Mouse (Mus musculus) cerebellum, adult 2 months (tissue): ENCODE data around the gene Dcst1. TPM values are rescaled to one million over a fixed set of nuclear protein-coding genes. Genes with fewer than 3 reads are reported as not detected.

Experiments
- DNase-seq, 2 experiments: peaks; one replicate each; pipeline ENCODE4 v3.0.0; 2021
- H3K27ac ChIP-seq: fragments of 200-500 bp; 2 replicates; pipeline ENCODE4 v1.5.1; 2012; ENCODE audit warnings: low read length, control low read depth, inconsistent platforms; ENCODE audit not compliant: insufficient read depth
- H3K27me3 ChIP-seq: fragments of 200-500 bp; 2 replicates; pipeline ENCODE4 v1.6.1; 2012; ENCODE audit warnings: inconsistent platforms, mild to moderate bottlenecking, low read length, moderate library complexity; ENCODE audit not compliant: control insufficient read depth, insufficient read depth
- H3K4me1 ChIP-seq: fragments of 200-500 bp; 2 replicates; pipeline ENCODE4 v1.6.1; 2011; ENCODE audit warnings: low read length; ENCODE audit not compliant: control insufficient read depth, insufficient read depth
- H3K4me3 ChIP-seq: fragments of 200-500 bp; replicated peaks from 2 replicates; pipeline ENCODE3; 2011; ENCODE audit warnings: mild to moderate bottlenecking, low read depth, low read length, control low read depth; ENCODE audit not compliant: insufficient read depth
- CTCF ChIP-seq: fragments of 200-500 bp; IDR thresholded peaks from 2 replicates; pipeline ENCODE4 v1.5.1; 2011; ENCODE audit warnings: low read depth, mild to moderate bottlenecking, control low read depth, low read length, moderate library complexity, borderline replicate concordance; ENCODE audit not compliant: insufficient read depth
- POLR2A ChIP-seq: fragments of 200-500 bp; IDR thresholded peaks from 2 replicates; pipeline ENCODE4 v1.6.1; 2011; ENCODE audit warnings: low read length, control low read depth, borderline replicate concordance; ENCODE audit not compliant: insufficient read depth
- WGBS: fragments of 180-500 bp; shearing (Covaris S2); methylation state at CpG from one replicate; pipeline ENCODE4 v1.1.7; 2018; 5-methylcytosine and 5-hydroxymethylcytosine counted together
- polyA plus RNA-seq: library from polyadenylated mRNA; depleted of rRNA; stranded (reverse); fragments of >200 nt; gene quantifications from 2 replicates; pipeline ENCODE4 v1.2.3, GENCODE M21; 2012

Dcst1 gene
- polyA plus RNA-seq, 1 experiment, result 0.10 TPM

- no peak overlapping the region for H3K4me3 ChIP-seq
- H3K4me1 ChIP-seq, result no peaks in the 10 kb centered on the region
- no peaks in the 10 kb centered on the region for H3K27me3 ChIP-seq
- 20% methylated on average over 5 of the region's 5 CpGs for WGBS
- H3K27ac ChIP-seq, result no peak overlapping the region
- DNase-seq, result peak; percentile 81 to 89
- peak; percentile 88 for TF ChIP-seq CTCF
- TF ChIP-seq POLR2A, result no peak
Measured at GRCm38 (mm10) chr3:89354816-89355511, 10.1 kb downstream of the Dcst1 start.

GRCm38 (mm10) chr3:89351271-89351670 is 13.8 kb downstream of the Dcst1 start:
- WGBS, result 77% methylated on average over 5 of the region's 5 CpGs
- no peak for DNase-seq
- Histone ChIP-seq H3K4me1 (no peaks in the 10 kb centered on the region), H3K4me3 (no peak overlapping the region), H3K27ac (no peak overlapping the region), H3K27me3 (no peaks in the 10 kb centered on the region)
- TF ChIP-seq POLR2A, result no peak
- TF ChIP-seq CTCF, result no peak

GRCm38 (mm10) chr3:89349869-89350501 is 15.1 kb downstream of the Dcst1 start, which contains the start of gene Adam15:
Gene Adam15 (minus strand): TSS chr3:89349996.
- H3K4me3 ChIP-seq, result peak within 1 kb of the TSS; percentile 62
- H3K4me1 ChIP-seq, result no peaks in the 10 kb centered on the region
- peak; percentile 93 to 95 for DNase-seq
- under 1% methylated on average over 58 of the region's 59 CpGs for WGBS
- H3K27me3 ChIP-seq, result no peaks in the 10 kb centered on the region
- H3K27ac ChIP-seq, result peak within 1 kb of the TSS; percentile 19
- TF ChIP-seq POLR2A, result peak; percentile 91
- TF ChIP-seq CTCF, result no peak

GRCm38 (mm10) chr3:89348911-89349868 is 15.9 kb downstream of the Dcst1 start:
- H3K4me3 ChIP-seq, result peak overlapping the region; percentile 62
- TF ChIP-seq POLR2A (no peak), CTCF (no peak)
- WGBS, result 1% methylated on average over 38 of the region's 38 CpGs
- peak overlapping the region; percentile 17; the same call in 1 of the 2 replicates for H3K27ac ChIP-seq
- H3K4me1 ChIP-seq, result no peaks in the 10 kb centered on the region
- H3K27me3 ChIP-seq, result no peaks in the 10 kb centered on the region
- peak; percentile 43 to 57 for DNase-seq

GRCm38 (mm10) chr3:89347916-89348315 is 17.1 kb downstream of the Dcst1 start:
- Histone ChIP-seq H3K27me3 (no peaks in the 10 kb centered on the region), H3K4me3 (no peak overlapping the region), H3K4me1 (no peaks in the 10 kb centered on the region), H3K27ac (no peak overlapping the region)
- WGBS, result 92% methylated on average over 1 of the region's 1 CpGs
- no peak for DNase-seq
- TF ChIP-seq POLR2A, result no peak

- H3K4me1 ChIP-seq, result no peaks in the 10 kb centered on the region
- TF ChIP-seq CTCF, result no peak
- no peak for TF ChIP-seq POLR2A
- H3K27ac ChIP-seq, result no peak overlapping the region
- DNase-seq, result no peak
- WGBS, result 70% methylated on average over 10 of the region's 10 CpGs
- H3K4me3 ChIP-seq, result no peak overlapping the region
- no peaks in the 10 kb centered on the region for H3K27me3 ChIP-seq
Measured at GRCm38 (mm10) chr3:89346815-89347540, 18.1 kb downstream of the Dcst1 start.

GRCm38 (mm10) chr3:89343279-89343678 is 21.8 kb downstream of the Dcst1 start:
- Histone ChIP-seq H3K4me1 (no peaks in the 10 kb centered on the region), H3K27me3 (no peaks in the 10 kb centered on the region), H3K4me3 (no peak overlapping the region), H3K27ac (no peak overlapping the region)
- WGBS, result 33% methylated on average over 7 of the region's 7 CpGs
- TF ChIP-seq CTCF, result no peak
- TF ChIP-seq POLR2A, result no peak
- DNase-seq, result no peak
